Mouse (Mus musculus) spleen, postnatal 10 days (tissue): Measurements from ENCODE around the gene Mdc1.

Experiments used
- DNase-seq, 2 experiments: peaks; one replicate each; pipeline ENCODE4 v3.0.0; 2021 to 2022; ENCODE audit warnings: low spot score in 2 of 2

Gene Mdc1

DNA sequence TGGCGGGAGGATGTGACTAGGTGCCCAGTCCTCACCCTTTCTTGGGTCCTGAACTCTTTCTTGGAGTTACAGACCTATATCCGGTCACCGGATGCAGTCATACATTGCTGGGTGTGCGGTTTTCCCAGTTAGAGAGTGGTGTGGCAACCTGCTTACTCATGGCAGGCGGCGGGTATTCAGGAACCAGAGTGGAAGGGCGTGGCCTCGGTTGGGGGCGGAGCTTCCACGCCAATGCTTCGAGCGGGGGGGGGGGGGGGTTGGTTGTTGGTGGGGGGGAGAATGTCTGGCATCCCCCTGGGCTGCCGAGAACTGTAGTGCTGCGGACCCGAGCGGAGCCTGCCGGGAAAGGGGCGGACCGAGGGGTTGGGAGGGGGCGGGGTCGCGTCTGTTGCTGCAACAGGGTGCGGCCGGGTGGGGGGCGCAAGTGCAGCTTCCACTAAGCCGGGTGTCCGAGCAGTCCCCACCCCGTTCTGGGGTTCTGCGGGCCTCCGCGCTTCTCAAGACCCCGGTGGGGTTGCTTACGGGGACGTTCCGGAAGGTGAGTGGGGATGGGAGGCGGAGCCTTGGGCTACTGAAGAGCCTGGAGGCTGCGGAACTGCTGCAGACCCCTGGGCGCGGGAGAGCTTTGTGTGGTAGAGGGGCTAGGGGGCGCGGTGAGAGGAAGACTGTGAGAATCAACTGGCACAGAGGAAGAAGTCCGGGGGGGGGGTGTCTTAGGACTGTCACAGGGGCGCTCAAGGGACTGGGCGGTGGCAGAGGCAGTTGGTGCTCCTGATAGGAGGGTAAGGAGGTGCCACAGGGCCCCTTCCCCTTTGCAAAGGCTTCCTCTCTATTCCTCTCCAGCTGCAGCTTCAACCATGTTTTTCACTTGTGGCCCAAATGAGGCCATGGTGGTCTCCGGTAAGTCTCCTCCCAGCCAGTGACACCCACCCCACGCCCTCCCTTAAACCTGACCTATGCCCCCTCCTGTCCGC lies 18.1 kb upstream of the Mdc1 start, which contains the start of gene Flot1:
Gene Flot1 (plus strand): TSS at position 267 of the 974 bp plus-strand sequence.
- DNase-seq, result peak; percentile 83 to 92

DNA sequence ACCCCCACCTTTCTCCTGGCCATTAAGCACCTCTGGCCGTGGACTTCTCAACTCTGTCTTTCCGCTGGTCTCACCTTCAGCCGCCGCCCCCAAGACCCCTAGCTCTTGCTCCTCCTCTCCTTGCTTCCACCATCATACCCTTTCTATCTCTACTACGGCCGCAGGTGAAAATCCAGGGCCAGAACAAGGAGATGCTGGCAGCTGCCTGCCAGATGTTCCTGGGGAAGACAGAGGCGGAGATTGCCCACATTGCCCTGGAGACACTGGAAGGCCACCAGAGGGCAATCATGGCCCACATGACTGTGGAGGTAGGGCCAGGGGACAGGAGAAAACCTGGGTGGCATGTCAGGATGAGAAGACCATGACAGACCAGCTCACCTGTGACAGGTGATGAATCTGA lies 16.9 kb upstream of the Mdc1 start:
- peak; percentile 37 to 59 for DNase-seq

DNA sequence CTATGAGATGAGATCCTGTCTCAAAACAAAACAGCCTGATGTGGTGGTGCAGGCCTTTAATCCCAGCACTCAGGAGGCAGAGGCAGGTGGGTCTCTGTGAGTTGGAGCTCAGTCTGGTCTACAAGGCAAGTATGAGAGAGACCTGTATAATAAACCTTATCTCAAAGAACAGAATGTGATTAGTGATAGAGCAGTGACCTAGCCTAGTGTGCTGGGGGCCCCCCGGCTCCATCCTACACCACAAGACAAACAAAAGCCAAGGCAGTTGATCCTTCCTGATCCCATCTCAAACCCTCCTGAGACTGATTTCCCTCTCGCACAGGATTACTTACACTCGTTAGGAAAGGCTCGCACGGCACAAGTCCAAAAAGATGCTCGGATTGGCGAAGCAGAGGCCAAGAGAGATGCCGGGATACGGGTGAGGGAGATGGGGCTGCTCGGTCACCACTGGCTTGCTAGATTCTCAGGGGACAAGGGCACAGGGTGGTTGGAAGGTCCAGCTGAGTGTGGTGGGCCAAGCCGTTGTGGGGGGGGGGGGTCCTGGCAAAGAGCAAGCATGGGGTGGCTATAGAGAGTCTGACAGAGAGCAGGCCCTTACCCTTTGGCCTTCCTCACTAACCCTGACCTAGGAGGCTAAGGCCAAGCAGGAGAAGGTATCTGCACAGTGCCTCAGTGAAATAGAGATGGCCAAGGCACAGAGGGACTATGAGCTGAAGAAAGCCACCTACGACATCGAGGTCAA lies 16.0 kb upstream of the Mdc1 start:
- no peak for DNase-seq

DNA sequence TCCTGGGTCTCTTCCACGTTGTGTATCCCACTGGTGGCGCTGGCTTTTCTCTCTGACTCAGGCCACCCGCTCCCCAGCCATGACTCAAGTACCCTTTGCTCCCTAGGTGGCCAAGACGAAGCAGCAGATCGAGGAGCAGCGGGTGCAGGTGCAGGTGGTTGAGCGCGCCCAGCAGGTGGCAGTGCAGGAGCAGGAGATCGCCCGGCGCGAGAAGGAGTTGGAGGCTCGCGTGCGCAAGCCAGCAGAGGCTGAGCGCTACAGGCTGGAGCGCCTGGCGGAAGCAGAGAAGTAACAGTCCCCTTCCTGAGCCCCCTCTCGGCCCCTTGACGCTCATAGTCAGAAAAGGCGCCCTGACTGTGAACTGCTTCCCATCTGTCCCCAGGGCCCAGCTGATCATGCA lies 11.6 kb upstream of the Mdc1 start:
- peak; percentile 87 to 95 for DNase-seq

DNA sequence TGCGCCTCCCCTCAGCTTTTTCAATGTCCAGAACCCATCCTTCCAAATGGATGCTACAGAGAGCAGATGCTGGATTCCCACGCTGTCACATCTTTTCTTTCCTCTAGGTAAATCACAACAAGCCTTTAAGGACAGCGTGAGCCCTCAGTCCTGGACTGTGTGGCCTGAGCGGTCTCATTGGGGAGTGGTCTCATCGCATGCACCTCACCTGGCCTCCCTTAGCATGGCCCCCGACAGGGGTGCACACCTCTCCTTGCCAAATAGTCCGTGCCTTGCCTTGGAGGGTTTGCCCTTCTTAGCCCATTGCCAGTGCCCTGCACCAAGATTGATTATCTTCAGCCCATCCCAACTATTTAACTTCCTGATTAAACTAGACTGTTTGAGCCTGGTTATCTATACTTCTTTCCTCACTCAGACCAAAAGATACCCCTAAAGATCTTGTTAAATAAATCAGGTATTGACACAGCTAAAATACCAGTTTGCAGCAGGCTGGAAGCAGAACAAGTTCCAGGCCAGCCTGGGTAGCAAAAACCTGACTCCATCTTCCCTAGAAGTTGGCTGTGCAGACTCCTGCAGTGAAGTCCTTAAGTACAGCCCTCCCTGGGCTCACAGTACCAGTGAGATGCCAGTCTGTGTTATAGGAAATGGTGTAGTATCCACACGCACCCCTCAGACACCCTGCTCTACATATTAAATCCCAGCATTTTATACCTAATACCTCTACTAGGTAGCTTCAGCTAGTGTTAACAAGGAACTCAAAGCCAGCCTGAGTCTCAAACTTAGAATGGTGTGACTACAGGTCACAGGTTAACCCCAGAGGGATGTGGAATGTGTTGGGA lies 8.7 kb upstream of the Mdc1 start:
- DNase-seq, result no peak

DNA sequence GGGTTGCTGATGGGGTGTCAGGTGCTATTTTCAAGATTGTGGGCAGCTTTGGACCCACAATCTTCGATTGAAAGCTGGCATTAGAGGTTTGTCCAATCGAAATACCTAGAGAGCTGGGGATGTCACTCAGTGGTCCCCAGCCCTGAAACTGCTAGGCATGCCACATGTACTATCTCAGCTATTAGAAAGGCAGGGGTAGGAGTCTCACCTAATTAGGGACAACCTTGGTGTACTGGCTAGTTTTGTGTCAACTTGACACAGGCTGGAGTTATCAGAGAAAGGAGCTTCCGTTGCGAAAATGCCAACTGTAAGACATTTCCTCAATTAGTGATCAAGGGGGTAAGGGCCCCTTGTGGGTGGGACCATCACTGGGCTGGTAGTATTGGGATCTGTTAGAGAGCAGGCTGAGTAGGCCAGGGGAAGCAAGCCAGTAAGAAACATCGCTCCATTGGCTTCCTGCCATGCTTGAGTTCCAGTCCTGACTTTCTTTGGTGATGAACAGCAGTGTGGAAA lies 8.0 kb upstream of the Mdc1 start:
- no peak for DNase-seq

DNA sequence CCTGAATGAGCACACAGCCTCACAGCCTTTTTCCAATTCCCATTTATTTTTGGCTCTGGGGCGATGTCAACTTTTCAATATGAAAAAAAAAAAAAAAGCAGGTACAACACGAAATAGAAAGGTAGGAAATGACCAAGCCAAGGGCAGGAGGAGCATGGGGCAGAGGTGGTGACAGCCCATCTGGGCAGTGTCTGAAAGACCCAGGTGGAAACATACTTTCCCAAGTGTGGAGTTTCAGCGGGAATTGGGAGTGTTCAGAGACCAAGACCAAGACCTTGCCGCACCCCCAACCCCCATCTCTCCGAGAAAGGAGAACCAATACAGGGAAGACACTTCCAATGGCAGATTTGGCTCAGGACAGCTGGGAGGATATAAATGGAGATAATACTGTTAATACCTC lies 7.4 kb upstream of the Mdc1 start:
- DNase-seq, result no peak

DNA sequence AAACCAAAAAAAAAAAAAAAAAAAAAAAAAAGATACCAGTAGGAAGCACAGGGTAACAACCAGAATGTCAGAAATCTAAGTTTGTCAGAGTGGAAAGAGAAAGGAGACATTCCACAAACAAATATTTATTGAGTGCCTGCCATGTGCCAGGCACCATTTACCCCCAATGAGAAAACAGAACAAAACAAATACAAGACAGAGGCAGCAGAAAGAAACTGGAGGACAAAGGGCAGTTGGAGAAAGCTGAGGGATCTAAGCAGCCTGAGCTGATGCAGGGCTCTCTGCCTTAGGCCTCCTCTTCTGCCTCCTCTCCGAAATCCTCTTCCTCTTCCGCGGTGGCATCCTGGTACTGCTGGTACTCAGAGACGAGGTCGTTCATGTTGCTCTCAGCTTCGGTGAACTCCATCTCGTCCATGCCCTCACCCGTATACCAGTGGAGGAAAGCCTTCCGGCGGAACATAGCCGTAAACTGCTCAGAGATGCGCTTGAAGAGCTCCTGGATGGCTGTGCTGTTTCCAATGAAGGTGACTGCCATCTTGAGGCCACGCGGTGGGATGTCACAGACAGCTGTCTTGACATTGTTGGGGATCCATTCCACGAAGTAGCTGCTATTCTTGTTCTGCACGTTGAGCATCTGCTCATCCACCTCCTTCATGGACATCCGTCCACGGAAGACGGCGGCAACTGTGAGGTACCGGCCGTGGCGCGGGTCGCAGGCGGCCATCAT lies 6.5 kb upstream of the Mdc1 start:
- peak in 1 of 2 experiments; percentile 34 for DNase-seq

DNA sequence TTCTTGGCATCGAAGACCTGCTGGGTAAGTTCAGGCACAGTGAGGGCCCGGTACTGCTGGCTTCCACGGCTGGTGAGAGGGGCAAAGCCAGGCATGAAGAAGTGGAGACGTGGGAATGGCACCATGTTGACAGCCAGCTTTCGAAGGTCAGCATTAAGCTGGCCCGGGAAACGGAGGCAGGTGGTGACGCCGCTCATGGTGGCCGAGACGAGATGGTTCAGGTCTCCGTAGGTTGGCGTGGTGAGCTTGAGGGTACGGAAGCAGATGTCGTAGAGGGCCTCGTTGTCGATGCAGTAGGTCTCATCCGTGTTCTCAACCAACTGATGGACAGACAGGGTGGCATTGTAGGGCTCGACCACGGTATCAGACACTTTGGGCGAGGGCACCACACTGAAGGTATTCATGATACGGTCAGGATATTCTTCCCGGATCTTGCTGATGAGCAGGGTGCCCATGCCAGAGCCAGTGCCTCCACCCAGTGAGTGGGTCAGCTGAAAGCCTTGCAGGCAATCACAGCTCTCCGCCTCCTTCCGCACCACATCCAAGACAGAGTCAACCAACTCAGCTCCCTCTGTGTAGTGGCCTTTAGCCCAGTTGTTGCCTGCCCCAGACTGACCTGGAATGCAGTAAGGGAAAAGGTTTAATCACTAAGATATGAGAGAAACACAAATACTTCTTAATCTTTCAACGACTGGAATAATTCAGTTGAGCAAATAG lies 5.7 kb upstream of the Mdc1 start:
- DNase-seq, result peak in 1 of 2 experiments; percentile 32

DNA sequence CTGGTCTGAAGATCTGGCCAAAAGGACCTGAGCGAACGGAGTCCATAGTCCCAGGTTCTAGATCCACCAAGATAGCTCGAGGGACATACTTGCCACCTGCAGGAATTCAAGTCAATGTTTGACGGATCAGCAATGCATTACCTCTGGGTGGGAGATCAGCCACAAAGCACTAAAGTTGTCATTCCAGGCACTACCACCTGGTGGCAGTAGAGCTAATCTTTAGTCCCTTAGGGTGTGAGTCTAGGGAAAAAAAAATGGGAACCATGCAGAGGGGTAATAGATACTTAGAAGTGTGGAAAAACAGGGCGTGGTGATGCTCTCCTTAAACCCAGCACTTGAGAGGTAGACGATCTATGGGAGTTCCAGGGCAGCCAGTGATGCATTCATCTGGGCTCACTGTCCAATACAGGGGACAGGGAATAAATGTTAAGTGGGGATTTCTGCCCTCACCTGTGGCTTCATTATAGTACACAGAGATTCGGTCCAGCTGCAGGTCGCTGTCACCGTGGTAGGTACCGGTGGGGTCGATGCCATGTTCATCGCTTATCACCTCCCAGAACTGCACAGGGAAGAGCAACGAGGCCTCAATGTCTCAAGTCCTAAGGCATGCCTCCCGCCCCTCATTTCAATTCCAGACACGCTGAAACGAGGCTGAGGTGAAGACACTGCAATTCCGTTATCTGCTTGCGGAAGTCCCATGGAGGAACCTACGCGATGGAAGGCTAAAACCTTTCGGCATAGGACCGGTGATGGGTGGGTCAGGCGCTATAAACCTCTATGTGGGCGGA lies 4.9 kb upstream of the Mdc1 start:
- peak; percentile 83 to 88 for DNase-seq

DNA sequence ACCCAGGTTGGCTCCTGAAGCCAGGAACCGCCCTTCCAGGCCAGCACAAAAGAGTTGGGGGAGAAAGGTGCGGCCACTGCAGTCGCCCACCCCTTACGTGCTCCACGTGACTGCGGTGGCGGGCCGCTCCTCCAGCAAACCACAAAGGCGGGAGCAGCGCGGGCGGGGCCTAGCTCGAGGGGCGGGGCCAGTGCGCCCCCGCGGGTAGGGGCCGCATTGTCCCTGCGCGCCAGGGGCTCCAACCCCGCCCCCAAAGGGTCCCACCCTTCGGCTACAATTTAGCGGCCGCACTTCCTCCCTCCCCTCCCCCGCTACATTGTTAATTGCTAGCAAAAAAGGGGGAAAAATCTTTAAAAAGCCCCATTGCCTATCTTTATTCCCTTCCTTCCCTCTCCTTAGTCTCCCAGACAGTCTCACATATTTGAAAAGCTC lies 4.3 kb upstream of the Mdc1 start:
- peak; percentile 84 to 89 for DNase-seq

DNA sequence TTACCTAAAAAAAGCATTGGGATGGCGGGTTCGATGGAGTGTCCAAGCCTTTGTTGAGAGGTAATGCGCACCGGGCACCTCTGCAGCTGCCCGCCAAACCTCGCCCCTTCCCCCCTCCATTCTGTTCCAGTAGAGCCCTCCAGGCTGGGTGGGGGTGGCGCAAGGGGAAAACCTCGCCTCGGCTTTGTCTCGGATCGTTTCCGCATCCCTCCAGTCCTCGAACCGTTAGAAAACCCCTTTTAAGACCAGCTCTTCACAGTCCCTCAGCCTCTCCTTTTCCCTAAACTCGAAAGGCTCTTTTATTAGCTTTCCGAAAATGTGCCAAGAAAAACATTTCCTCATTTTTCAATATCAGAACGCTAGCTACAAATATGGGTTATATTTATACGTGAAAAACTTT lies 3.8 kb upstream of the Mdc1 start:
- peak; percentile 63 to 69 for DNase-seq

DNA sequence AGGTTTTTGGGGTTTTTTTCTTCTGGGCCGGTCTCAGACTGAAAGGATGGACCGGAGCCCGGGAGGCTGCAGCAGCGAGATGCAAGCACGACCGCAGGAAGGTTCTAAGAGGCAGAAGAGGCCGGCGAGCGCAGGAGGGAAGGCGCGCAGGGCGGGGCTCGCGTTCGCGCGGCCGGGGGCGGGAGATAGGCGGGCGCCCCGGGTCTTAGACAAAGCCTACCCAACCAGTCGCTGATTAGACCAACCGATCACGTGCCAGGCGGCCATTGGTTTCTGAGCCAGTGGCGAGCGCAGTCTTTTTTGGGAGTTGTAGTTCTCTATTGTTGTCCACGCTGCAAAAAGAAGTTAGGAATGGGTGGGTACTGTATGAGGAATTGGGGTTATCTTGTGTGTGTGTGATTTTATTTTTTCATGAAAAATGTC lies 3.2 kb upstream of the Mdc1 start, which contains the start of gene Tubb5:
Gene Tubb5 (minus strand): TSS at position 185 of the 423 bp plus-strand sequence.
- DNase-seq, result peak; percentile 92 to 96

DNA sequence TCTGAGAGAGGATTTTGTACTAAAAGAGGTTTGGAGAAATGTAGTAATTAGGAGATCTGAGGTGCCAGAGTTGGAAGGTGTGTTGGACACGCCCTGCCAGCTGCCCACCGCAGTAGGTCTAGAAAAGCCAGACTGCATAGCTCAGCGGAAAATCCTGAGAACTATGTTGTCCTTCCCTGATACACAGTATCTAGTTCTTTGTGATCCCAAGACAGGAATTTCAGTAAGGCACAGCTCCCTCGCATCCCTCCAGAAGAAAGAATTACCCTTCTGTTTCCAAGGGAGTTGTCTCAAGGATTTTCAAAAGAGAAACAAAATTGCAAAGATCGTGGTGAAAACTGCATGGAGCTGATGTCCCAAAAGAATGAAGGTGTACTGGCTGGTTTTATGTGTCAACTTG lies 2.7 kb upstream of the Mdc1 start:
- DNase-seq, result peak; percentile 43 to 57

DNA sequence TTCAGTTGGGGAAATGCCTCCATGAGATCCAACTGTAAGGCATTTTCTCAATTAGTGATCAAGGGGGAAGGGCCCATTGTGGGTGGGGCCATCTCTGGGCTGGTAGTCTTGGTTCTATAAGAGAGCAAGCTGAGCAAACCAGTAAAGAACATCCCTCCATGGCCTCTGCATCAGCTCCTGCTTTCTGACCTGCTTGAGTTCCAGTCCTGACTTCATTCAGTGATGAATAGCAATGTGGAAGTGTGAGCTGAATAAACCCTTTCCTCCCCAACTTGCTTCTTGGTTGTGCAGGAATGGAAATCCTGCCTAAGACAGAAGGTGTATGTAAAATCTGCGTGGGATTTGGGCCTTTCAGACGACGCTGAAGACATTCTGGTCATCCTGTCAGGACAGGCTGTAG lies 2.3 kb upstream of the Mdc1 start:
- peak; percentile 54 to 65 for DNase-seq

DNA sequence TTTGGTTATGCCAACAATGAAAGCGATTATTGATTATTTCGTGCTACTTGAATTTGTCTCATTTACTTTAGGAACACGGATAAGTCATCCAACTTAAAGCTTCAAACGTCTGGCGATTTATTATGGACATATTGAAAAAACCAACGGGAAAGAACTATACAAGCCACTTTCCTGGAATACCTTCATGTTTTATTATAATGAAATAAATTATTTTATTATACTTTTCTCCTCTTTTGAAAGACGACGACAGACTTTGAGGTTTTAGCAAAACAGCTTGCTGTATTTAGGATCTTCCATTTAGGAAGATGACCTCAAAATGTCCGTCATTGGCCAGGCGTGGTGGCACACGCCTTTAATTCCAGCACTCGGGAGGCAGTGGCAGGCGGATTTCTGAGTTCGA lies 754 bp upstream of the Mdc1 start:
- DNase-seq, result no peak

DNA sequence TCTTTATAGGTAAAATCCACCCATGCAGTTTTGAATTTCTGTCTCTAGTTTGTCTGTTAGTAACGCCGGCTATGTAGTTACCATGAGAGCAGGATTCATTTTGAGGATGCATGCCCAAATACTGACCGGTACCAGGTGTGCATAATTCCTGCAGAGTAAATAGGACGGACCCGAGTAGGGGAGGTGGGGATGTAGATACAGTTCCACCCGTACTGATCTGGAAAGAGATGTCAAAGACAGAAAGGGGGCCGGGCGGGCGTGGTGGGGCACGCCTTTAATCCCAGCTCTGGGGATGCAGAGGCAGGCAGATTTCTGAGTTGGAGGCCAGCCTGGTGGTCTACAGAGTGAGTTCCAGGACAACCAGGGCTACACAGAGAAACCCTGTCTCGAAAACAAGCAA lies 691 bp downstream of the Mdc1 start:
- peak; percentile 49 for DNase-seq

DNA sequence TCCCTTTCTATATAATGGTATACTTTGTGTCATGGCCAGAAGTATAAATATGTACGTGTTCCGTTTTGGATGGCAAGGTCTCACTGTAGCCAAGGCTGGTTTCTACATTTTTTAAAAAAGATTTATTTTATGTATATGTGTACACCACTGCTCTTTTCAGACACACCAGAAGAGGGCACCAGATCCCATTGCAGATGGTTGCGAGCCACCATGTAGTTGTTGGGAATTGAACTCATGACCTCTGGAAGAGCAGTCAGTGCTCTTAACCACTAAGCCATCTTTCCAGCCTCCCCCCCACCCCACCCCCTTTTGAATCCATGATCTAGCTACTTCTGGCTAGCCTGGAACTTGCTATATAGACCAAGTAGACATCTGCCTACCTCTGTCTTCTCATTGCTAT lies 2.2 kb downstream of the Mdc1 start:
- DNase-seq, result no peak

DNA sequence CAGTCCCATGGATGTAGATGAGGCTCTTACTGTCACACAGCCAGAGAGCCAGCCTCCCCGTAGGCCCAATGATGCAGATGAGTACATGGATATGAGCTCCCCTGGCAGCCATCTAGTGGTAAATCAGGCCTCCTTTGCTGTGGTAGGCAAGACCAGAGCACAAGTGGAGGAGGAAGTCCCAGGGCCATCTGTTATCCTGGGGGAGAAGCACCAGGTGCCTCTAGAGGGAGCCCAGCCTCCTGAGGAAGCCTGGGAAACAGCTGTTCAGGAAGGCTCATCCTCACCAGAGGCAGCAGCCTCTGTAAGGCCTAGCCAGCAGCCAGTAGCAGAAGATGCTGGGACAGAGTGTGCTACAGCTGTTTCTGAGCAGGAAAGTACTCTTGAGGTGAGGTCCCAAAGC lies 6.8 kb downstream of the Mdc1 start:
- DNase-seq, result no peak
